Mouse (Mus musculus): ENCODE data around the gene Tmem267.

DNA sequence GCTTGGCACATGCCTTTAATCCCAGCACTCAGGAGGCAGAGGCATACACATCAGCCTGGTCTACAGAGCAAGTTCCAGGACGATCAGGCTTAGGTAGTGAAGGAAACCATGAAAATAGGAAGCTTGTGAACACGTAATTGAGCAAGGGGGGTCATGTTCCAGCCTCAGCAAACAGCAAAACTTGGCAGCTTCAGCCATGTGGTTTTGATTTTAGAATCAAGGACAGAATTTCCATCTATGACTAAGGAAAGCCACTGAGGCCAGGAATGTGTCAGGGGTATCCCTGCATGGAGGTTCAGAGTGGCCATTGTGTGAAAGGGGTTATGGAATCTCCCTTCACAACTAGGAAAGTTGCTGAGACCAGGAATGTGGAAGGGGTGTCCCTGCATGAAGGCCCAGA lies 147.7 kb downstream of the Tmem267 start:
- TF ChIP-seq CTCF (IDR thresholded peaks at IDR 0.05; ENCODE audit: low read depth, low read length) (no peak), GATA2 (IDR thresholded peaks at IDR 0.05; ENCODE audit: borderline replicate concordance, low read depth, low read length) (no peak), GATA1 (IDR thresholded peaks at IDR 0.05; ENCODE audit: borderline replicate concordance, low read length) (no peak), POLR2AphosphoS5 (IDR thresholded peaks at IDR 0.05; ENCODE audit: insufficient replicate concordance, low read depth, low read length) (no peak), TAL1 (conservative IDR thresholded peaks at IDR 0.05; ENCODE audit: low read depth, low read length) (no peak)

Data from G1E (cell line).